Mouse (Mus musculus): Measurements from ENCODE around the gene Rab20.

DNA sequence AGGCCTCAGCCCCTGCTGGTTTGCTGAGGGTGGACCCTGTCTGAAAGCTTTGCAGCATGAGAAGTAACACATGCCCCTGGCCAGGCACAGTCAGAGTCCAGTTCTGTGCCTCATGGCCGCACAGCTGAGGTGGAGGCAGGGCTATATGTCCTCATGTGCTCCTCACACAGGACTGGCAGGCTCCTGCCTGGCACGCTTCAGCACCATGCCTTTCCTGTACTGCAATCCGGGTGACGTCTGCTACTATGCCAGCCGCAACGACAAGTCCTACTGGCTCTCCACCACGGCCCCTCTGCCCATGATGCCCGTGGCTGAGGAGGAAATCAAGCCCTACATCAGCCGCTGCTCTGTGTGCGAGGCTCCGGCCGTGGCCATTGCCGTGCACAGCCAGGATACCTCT lies 32.7 kb downstream of the Rab20 start:
- TF ChIP-seq POLR2A (IDR thresholded peaks at IDR 0.05; ENCODE audit: low read depth, low read length) = no peak
- TF ChIP-seq CTCF (IDR thresholded peaks at IDR 0.05; ENCODE audit: extremely low read depth, insufficient read depth, insufficient read length, insufficient replicate concordance) = no peak

Measured in spleen, adult 2 months (tissue).